Mouse (Mus musculus) hindbrain, embryonic 10.5 days (tissue): ENCODE results near the gene Hmox2. TPM values are rescaled to one million over a fixed set of nuclear protein-coding genes. Genes with fewer than 3 reads are reported as not detected.
A peak's percentile ranks its signal among the peaks of the same experiment; 100 is the strongest.
"Not testable (repeated sequence)": the region's sequence is repeated elsewhere in the genome, so short reads cannot be mapped to it uniquely, and the experiment has no call there.

ENCODE experiments used
- DNase-seq: peaks from one replicate; pipeline ENCODE4 v3.0.0-alpha.2; 2017; ENCODE audit warnings: low spot score
- H3K27ac ChIP-seq: fragments of 300-500 bp; sonication (generic); 2 replicates; pipeline ENCODE4 v1.5.1; 2016; ENCODE audit warnings: mild to moderate bottlenecking, moderate library complexity
- H3K27me3 ChIP-seq: fragments of 300-500 bp; sonication (generic); 2 replicates; pipeline ENCODE4 v1.6.1; 2016; ENCODE audit warnings: mild to moderate bottlenecking; ENCODE audit not compliant: poor library complexity, insufficient read depth, severe bottlenecking
- H3K36me3 ChIP-seq: fragments of 300-500 bp; sonication (generic); 2 replicates; pipeline ENCODE4 v1.6.1; 2016; ENCODE audit warnings: mild to moderate bottlenecking, moderate library complexity
- H3K4me1 ChIP-seq: fragments of 300-500 bp; sonication (generic); replicated peaks from 2 replicates; pipeline ENCODE4 v1.6.1; 2016; ENCODE audit warnings: mild to moderate bottlenecking
- H3K4me3 ChIP-seq: fragments of 300-500 bp; sonication (generic); 2 replicates; pipeline ENCODE4 v1.5.1; 2016; ENCODE audit warnings: mild to moderate bottlenecking, moderate library complexity
- H3K9me3 ChIP-seq: fragments of 300-500 bp; sonication (generic); 2 replicates; pipeline ENCODE4 v1.6.1; 2016; ENCODE audit warnings: mild to moderate bottlenecking, moderate library complexity
- WGBS: fragments of 180-500 bp; shearing (Covaris S2); methylation state at CpG from one replicate; pipeline ENCODE4 v1.1.7; 2016; 5-methylcytosine and 5-hydroxymethylcytosine counted together
- polyA plus RNA-seq: library from polyadenylated mRNA; unstranded; fragments of >200 nt; fragmentation: Nextera tagmentation; extraction: Ambion mirVana; gene quantifications from 2 replicates; pipeline ENCODE4 v1.2.1, GENCODE M21; 2016

Hmox2 gene
- polyA plus RNA-seq, 1 experiment from 2014 or later, result 93.3 TPM

DNA sequence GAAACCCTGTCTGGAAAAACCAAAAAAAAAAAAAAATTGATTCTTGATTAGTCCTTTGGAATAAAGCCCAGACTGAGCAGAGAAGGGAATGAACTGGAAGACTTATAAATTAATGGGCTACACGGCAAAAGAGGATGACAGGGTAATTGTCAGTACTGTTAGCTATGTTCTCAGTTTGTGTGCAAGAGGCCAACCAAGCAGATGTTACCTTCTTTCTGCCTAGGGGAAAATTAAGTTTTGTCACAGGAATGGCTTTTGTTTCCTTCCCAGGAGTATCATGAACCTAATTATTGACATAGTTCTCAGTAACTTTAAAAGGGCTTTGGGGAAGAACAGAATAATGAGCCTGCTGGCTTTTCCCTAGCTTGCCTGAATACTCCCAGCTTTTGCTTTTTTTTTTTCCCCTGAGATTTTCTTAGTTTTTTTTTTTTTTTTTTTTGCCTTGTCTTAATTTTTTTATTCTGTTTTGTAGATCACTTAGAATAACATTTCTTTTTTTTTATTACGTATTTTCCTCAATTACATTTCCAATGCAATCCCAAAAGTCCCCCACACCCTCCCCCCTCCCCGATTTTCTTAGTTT lies 4.7 kb downstream of the Hmox2 start:
- Histone ChIP-seq H3K4me3 (no peak overlapping the region), H3K27ac (no peak overlapping the region), H3K36me3 (peaks cover 9% of the 10 kb centered on the region; the same call in 1 of the 2 replicates), H3K4me1 (peaks cover 18% of the 10 kb centered on the region), H3K9me3 (no peaks in the 10 kb centered on the region), H3K27me3 (no peaks in the 10 kb centered on the region)
- DNase-seq, result no peak
- 85% methylated on average over 3 of the region's 3 CpGs for WGBS

DNA sequence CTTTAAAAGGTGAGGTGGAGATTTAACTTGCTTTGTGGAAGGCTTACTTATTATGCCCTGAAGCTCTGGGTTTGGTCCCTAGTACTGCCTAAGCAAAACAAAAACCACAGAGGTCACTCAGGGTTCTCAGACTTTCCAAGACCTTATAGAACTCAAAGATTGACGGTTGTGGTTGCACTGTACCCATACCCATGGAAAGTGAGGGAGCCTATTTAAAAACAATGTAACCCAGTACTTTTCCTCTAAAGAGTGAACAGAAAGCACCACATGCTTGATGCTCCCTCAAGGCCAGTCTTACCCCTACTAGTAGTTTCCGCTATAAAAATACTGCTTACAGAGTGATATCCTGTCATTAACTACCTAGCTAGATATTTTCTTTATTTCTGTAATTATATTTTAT lies 10.1 kb downstream of the Hmox2 start:
- WGBS, result 88% methylated on average over 2 of the region's 2 CpGs
- H3K36me3 ChIP-seq, result peaks cover 12% of the 10 kb centered on the region; the same call in 1 of the 2 replicates
- no peaks in the 10 kb centered on the region for H3K4me1 ChIP-seq

DNA sequence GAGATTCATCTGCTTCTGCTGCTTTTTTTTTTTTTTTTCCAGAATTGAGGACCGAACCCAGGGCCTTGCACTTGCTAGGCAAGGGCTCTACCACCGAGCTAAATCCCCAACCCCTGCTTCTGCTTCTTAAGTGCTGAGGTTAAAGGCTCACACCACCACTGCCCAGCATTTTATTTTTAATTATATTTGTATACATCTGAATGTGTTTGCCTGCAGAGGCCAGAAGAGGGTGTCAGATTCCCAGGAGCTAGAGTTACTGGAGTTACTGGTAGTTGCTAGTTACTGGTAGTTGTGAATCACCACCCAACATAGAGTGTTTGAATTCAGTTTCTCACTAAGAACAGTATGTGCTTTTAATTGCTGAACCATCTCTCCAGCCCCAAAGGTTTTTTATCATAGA lies 13.8 kb downstream of the Hmox2 start:
- 96% methylated on average over 2 of the region's 2 CpGs for WGBS

More for the DNA sequence above, 10.1 kb downstream of the Hmox2 start:
- no peak for DNase-seq
- H3K27ac ChIP-seq, result no peak overlapping the region
- no peak overlapping the region for H3K4me3 ChIP-seq
- H3K27me3 ChIP-seq, result no peaks in the 10 kb centered on the region
- 0 out of 2 replicates have a peak, but pooled peaks cover 2% of the 10 kb centered on the region for H3K9me3 ChIP-seq

DNA sequence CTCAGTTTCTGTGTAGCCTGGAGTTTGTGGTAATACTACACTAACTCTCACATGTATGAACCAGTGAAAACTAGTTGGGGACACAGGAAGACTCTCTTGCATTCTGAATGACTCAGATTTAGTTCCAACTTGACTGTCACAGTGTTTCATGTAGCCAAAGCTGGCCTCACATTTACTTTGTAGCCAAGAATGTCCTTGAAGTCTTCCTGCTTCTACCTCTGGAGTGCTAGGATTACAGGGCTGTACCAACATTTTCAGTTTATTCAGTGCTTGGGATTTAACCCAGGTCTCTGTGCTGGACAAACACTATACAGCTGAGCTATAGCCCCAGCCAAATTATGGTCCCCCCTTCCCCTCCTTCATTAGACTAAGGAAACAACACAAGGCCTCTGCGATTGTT lies 16.0 kb downstream of the Hmox2 start:
- 94% methylated on average over 1 of the region's 1 CpGs for WGBS
- DNase-seq, result no peak
- H3K4me1 ChIP-seq, result no peaks in the 10 kb centered on the region
- no peak overlapping the region for H3K4me3 ChIP-seq
- peaks cover 15% of the 10 kb centered on the region for H3K9me3 ChIP-seq
- H3K27me3 ChIP-seq, result no peaks in the 10 kb centered on the region
- H3K27ac ChIP-seq, result no peak overlapping the region
- peaks cover 23% of the 10 kb centered on the region for H3K36me3 ChIP-seq

More for the DNA sequence above, 13.8 kb downstream of the Hmox2 start:
- Histone ChIP-seq H3K4me3 (no peak overlapping the region), H3K9me3 (peaks cover 15% of the 10 kb centered on the region), H3K4me1 (no peaks in the 10 kb centered on the region), H3K27ac (no peak overlapping the region), H3K27me3 (no peaks in the 10 kb centered on the region), H3K36me3 (peaks cover 32% of the 10 kb centered on the region)
- no peak for DNase-seq

DNA sequence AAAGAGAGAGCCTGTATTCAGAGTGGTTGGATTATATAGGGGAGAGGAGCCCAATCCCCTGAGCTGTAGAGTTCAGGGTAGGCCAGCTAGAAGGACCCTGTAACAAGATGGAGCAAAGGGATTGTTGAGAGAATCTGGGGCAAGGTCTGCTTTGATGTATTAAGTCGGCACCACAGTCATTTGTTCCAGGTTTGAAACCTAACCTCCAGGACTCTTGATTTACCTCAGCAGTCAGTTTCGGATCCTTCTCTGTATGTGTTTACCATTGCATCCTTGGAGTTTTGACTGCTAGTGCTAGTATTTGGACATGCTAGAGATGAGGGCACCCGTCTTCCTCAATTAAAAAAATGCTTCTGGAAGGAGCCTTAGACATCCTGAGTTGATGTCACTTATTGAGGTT lies 26.0 kb downstream of the Hmox2 start:
- H3K4me1 ChIP-seq, result no peaks in the 10 kb centered on the region
- H3K27ac ChIP-seq, result no peak overlapping the region
- DNase-seq, result no peak
- 94% methylated on average over 3 of the region's 3 CpGs for WGBS
- peaks cover 6% of the 10 kb centered on the region; the same call in 1 of the 2 replicates for H3K9me3 ChIP-seq
- peaks cover 10% of the 10 kb centered on the region for H3K36me3 ChIP-seq
- no peak overlapping the region for H3K4me3 ChIP-seq
- H3K27me3 ChIP-seq, result no peaks in the 10 kb centered on the region

DNA sequence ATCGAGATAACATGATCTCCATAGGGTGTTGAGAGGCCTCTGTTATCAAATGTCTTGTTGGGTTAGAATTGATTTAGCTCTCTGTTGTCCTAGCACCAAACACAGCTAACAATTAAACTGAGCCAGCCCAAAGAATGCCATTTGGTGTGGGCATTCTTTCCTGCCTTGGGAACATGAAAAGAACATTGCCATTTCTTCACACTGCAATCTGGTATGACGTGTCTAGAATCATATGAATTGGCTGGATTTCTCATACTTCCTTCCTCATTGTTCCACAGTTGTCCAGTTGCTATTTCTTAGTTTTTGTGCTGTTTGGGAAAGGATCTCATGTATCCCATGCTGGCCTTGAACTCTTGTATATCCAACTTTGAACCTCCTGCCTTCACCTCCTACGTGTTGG lies 27.9 kb downstream of the Hmox2 start:
- 90% methylated on average over 3 of the region's 3 CpGs for WGBS
- Histone ChIP-seq H3K4me1 (0 out of 2 replicates have a peak, but pooled peaks cover 4% of the 10 kb centered on the region), H3K4me3 (no peak overlapping the region)

DNA sequence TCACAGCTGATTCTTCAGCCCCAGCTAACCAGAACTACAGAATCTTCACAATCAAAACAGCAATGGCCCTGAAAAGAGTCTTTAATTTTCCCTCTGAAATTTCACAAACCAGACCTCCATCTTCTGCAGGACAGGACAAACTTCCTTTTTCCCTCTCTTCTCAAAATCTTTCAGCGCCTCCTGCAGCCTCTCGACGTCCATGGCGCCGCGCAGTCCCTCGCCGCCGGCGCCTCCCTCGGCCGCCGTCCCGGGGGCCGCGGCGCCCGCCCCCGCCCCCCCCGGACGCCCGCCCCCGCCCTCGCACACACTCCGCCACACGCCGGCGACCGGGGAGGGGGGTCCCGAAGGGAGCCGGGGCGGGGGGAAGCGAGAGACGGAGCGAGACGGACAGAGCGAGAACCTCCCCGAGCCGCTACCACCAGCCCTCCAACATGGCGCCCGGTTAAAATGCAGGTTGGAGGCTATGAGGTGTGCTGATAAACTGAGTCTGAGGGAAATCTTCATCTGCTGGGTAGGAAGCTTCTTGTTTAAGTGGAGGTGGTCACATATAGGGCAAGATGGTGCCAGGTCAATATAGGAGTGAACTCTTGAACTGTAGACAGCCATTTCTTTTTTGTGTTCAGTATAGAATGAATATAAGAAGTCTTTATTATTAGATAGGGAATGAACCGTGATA lies 30.6 kb downstream of the Hmox2 start:
- H3K9me3 ChIP-seq, H3K36me3 ChIP-seq, H3K27me3 ChIP-seq, H3K4me1 ChIP-seq: not testable (repeated sequence)
- Histone ChIP-seq H3K27ac (peak overlapping the region; percentile 82), H3K4me3 (peak overlapping the region; percentile 48)
- 2% methylated on average over 42 of the region's 42 CpGs for WGBS
- DNase-seq, result peak; percentile 19

More for the DNA sequence above, 27.9 kb downstream of the Hmox2 start:
- DNase-seq, result no peak
- peaks cover 10% of the 10 kb centered on the region for H3K36me3 ChIP-seq
- H3K27ac ChIP-seq, result no peak overlapping the region
- H3K9me3 ChIP-seq, result peaks cover 6% of the 10 kb centered on the region; the same call in 1 of the 2 replicates
- H3K27me3 ChIP-seq, result no peaks in the 10 kb centered on the region

DNA sequence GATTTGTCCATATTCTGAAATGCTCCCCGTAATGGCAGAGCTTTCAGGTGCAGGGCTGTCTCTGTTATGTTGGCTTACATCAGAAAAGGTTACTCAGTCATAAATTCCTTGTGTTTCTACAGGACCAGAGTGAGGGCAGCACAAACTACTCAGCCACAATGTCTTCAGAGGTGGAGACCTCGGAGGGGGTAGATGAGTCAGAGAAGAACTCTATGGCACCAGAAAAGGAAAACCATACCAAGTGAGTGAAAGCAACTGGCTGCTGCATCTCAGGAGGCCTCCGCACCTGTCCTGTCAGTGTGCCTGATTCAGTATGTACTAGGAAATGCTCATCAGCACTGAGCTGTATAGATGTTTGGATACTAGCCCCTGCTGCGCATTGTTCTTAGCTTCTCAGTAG lies 36.3 kb downstream of the Hmox2 start:
- Histone ChIP-seq H3K27me3 (no peaks in the 10 kb centered on the region), H3K9me3 (no peaks in the 10 kb centered on the region), H3K27ac (no peak overlapping the region), H3K36me3 (peaks cover 40% of the 10 kb centered on the region), H3K4me1 (0 out of 2 replicates have a peak, but pooled peaks cover 1% of the 10 kb centered on the region), H3K4me3 (no peak overlapping the region)
- 91% methylated on average over 4 of the region's 4 CpGs for WGBS
- DNase-seq, result no peak

DNA sequence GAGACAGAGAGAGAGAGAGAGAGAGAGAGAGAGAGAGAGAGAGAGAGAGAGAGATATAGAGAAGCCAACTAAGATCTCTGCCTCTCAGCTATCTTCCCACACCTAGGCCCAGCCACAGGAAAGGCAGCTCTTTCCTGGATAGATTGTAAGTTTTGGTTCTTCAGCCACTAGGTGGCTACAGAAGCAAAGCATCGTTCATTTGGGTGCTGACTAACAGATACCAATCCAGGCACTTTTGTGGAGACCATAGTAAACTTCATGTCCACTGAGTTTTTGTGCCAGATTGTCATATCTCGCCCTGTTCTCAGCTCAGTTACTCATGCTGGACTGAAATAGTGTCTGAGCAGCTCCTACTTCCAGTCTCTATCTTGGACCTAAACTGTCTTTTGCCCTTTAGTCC lies 37.1 kb downstream of the Hmox2 start:
- WGBS, result 46% methylated on average over 2 of the region's 2 CpGs
- Histone ChIP-seq H3K4me3 (no peak overlapping the region), H3K4me1 (no peaks in the 10 kb centered on the region), H3K27ac (no peak overlapping the region), H3K36me3 (peaks cover 48% of the 10 kb centered on the region), H3K27me3 (no peaks in the 10 kb centered on the region), H3K9me3 (no peaks in the 10 kb centered on the region)
- DNase-seq, result no peak

DNA sequence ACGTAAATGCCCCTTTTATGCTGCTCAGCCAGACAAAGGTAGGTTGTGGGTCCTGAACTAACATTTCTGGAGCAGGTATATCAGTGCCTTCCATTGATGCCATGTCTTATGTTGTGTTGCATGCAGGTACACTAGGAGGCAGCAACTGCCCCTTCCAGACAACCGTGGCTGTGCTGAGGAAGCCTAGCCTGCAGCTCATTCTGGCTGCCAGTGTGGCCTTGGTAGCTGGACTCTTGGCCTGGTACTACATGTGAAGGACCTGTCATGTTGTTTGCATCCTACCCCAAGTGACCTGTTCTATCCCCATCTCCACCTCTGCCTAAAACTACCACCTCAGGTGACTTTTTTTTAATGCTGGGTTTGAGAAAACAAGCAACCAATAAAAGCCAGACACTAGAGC lies 39.7 kb downstream of the Hmox2 start:
- H3K9me3 ChIP-seq, result no peaks in the 10 kb centered on the region
- H3K4me3 ChIP-seq, result no peak overlapping the region
- WGBS, result 84% methylated on average over 2 of the region's 2 CpGs
- no peaks in the 10 kb centered on the region for H3K4me1 ChIP-seq
- peaks cover 74% of the 10 kb centered on the region for H3K36me3 ChIP-seq
- no peaks in the 10 kb centered on the region for H3K27me3 ChIP-seq
- no peak for DNase-seq
- H3K27ac ChIP-seq, result no peak overlapping the region

DNA sequence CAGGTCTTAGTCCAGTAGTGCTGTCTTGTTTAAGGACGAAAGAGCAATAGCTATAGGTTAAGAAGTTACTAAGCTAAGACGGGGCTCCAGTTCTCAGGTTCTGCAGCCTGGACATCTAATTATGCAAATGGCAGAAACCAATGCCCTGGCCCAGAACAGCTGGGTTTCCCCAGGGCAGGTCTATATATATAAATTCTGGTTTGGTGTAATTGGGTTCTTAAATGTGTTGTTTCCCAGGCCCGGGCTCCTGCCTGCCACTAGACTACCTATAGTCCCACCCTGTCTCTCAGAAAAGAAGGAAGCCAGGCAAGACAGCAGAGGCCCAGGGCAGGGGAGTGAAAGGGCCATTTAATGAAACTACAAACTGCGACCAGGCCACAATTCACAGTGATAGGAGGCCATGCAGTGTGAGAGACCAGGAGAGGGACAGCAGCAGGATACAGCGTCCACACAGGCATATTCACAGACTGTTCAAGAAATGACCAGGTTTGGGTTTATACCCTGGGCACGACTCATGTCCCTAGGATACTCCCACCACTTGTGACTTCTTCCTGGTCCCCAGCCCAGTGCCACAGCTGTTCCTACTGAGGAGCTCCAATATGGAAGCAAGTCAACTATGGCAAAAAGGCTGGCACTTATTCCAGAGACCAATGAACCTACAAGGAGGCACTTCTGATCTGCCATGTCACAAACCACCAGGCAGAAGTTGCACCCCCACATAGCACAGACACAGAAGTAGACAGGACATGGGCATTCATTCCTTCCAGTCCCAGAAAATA lies 41.0 kb downstream of the Hmox2 start:
- no peak overlapping the region for H3K27ac ChIP-seq
- 81% methylated on average over 6 of the region's 6 CpGs for WGBS
- H3K27me3 ChIP-seq, result no peaks in the 10 kb centered on the region
- DNase-seq, result no peak
- H3K36me3 ChIP-seq, result peaks cover 83% of the 10 kb centered on the region
- H3K4me3 ChIP-seq, result no peak overlapping the region
- no peaks in the 10 kb centered on the region for H3K4me1 ChIP-seq
- no peaks in the 10 kb centered on the region for H3K9me3 ChIP-seq

DNA sequence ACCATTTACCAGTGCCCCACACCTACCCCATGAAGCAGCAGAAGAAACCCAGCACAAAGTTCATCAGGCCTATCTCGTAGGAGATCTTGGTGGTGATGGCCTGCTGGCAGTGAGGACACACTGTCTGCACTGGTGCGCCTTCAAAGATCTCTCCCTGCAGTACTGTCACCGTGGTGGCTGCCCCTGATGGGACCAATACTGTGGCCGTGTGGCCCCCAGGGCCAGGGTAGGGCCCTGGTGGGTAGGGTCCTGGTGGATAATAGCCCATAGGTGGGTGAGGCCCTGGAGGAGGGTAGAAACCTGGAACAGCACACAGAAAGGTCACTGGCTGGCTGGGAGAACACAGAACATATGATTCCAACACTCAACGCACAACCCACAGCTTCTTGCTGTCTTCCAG lies 42.6 kb downstream of the Hmox2 start:
- H3K9me3 ChIP-seq, result no peaks in the 10 kb centered on the region
- H3K36me3 ChIP-seq, result peaks cover 86% of the 10 kb centered on the region
- WGBS, result 92% methylated on average over 5 of the region's 5 CpGs
- DNase-seq, result no peak
- no peaks in the 10 kb centered on the region for H3K27me3 ChIP-seq
- H3K4me3 ChIP-seq, result no peak overlapping the region
- H3K4me1 ChIP-seq, result no peaks in the 10 kb centered on the region
- no peak overlapping the region for H3K27ac ChIP-seq
